Mouse (Mus musculus) liver, adult 2 months (tissue): Measurements from ENCODE around the gene Pip4k2a.

Experiments
- CTCF ChIP-seq: fragments of 200-500 bp; IDR thresholded peaks from 2 replicates; pipeline ENCODE4 v1.5.1; 2011; ENCODE audit warnings: low read depth, low read length, control low read depth
- POLR2A ChIP-seq: fragments of 200-500 bp; IDR thresholded peaks from 2 replicates; pipeline ENCODE4 v1.6.1; 2011; ENCODE audit warnings: low read length, control low read depth; ENCODE audit not compliant: insufficient read depth; ENCODE audit errors: extremely low read depth

DNA sequence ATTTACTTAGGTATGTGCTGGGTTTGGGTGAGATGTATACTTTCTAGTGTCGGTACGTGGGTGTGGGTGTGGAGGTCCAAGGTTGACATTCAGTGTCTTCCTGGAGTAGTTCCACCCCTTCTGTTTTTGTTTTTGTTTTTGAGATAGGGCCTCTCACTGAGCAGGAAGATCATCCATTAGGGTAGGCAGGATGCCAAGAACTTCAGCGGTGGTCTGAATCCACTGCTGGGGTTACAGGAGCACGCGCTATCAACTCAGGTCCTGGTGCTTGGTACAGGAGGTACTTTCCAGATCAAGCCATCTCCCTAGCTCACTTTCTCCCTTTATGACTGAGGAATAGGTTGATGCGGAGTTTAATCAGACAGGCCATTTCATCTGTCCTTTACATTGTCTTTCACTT lies 88.2 kb downstream of the Pip4k2a start:
- TF ChIP-seq CTCF = no peak
- TF ChIP-seq POLR2A = no peak
